Mouse (Mus musculus) Patski (cell line): ENCODE measurements at regions not wholly inside any gene's neighbourhood (a gene's known extent, or its start where the extent isn't known, plus 50 kb on each side); places are given as distances from the start of the nearest gene placed in this dataset.
A peak's percentile ranks its signal among the peaks of the same experiment; 100 is the strongest.
"Not testable (repeated sequence)": the region's sequence is repeated elsewhere in the genome, so short reads cannot be mapped to it uniquely, and the experiment has no call there.

Experiments used
- ATAC-seq: fragments of 100-300 bp; one replicate; pipeline ENCODE4 v1.8.0; 2021
- CTCF ChIA-PET: fragments of 350-600 bp; sonication (Branson Sonifier 250); formaldehyde crosslinking; loops from one replicate; lab custom pipeline; 2022; ENCODE audit warnings: inconsistent platforms; lab: Charles Lee
- POLR2A ChIA-PET: fragments of 350-600 bp; sonication (Branson Sonifier 250); formaldehyde crosslinking; loops from one replicate; lab custom pipeline; 2022; ENCODE audit warnings: antibody characterized with exemption, inconsistent platforms; lab: Charles Lee
- DNase-seq: peaks from one replicate; pipeline ENCODE4 v3.0.0-alpha.2; 2011; ENCODE audit warnings: low read depth, low spot score
- H3K27me3 ChIP-seq: fragments of 371-371 bp; one replicate; pipeline ENCODE4 v1.5.1; 2021
- CTCF ChIP-seq: fragments of 100-300 bp; IDR thresholded peaks from one replicate; pipeline ENCODE4 v1.5.1; 2021
- in situ Hi-C: fragments of 300-500 bp; cut with MboI; formaldehyde crosslinking; loops from 3 replicates; pipeline ENCODE4 v1.11.1; 2018; ENCODE audit warnings: low pct_unique_long_range_greater_than_20kb, mixed read lengths

- TF ChIP-seq CTCF: no peak
Observed at GRCm38 (mm10) chr4:55651811-55652410, 119.6 kb upstream of the Klf4 start.

GRCm38 (mm10) chr4:55651051-55651763 is 118.9 kb upstream of the Klf4 start:
- DNase-seq (peak; percentile 43), ATAC-seq (peak; percentile 80)
- POLR2A ChIA-PET: interaction anchor here (0.6 to 0.9 kb wide), 2 partner anchors 9 to 153 kb away, joined by 3 to 4 read pairs; no protein-coding TSS in a partner anchor
- no peaks in the 10 kb centered on the region for H3K27me3 ChIP-seq
- in situ Hi-C loops: loop anchor here (5.0 kb wide), 1 partner anchor 119 kb away; the partner anchor contains the start of gene Klf4
- peak; percentile 51 for TF ChIP-seq CTCF
- CTCF ChIA-PET: no interaction called here

More at GRCm38 (mm10) chr4:55651811-55652410, 119.6 kb upstream of the Klf4 start:
- DNase-seq (no peak), ATAC-seq (no peak)
- H3K27me3 ChIP-seq: no peaks in the 10 kb centered on the region
- in situ Hi-C loops: loop anchor here (5.0 kb wide), 1 partner anchor 120 kb away; the partner anchor contains the start of gene Klf4
- ChIA-PET POLR2A (interaction anchor here (0.6 to 1.0 kb wide), 2 partner anchors 56 to 153 kb away, joined by 4 read pairs; no protein-coding TSS in a partner anchor), CTCF (no interaction called here)

GRCm38 (mm10) chr4:55650186-55650585 is 117.9 kb upstream of the Klf4 start:
- ATAC-seq (no peak), DNase-seq (no peak)
- in situ Hi-C loops: loop anchor here (5.0 kb wide), 1 partner anchor 118 kb away; the partner anchor contains the start of gene Klf4

GRCm38 (mm10) chr4:55648376-55648775 is 116.1 kb upstream of the Klf4 start:
- TF ChIP-seq CTCF: no peak
- CTCF ChIA-PET: interaction anchor here (0.5 kb wide), 1 partner anchor 598 kb away, joined by 3 read pairs; no protein-coding TSS in a partner anchor
- ATAC-seq (no peak), DNase-seq (no peak)
- POLR2A ChIA-PET: no interaction called here
- in situ Hi-C loops: no loop called here
- H3K27me3 ChIP-seq: no peaks in the 10 kb centered on the region

More at GRCm38 (mm10) chr4:55650186-55650585, 117.9 kb upstream of the Klf4 start:
- ChIA-PET CTCF (no interaction called here), POLR2A (interaction anchor here (0.9 kb wide), 1 partner anchor 19 kb away, joined by 3 read pairs; no protein-coding TSS in a partner anchor)
- no peaks in the 10 kb centered on the region for H3K27me3 ChIP-seq
- no peak for TF ChIP-seq CTCF

GRCm38 (mm10) chr4:55645432-55645831 is 113.2 kb upstream of the Klf4 start:
- no peak for DNase-seq
- ChIA-PET POLR2A (no interaction called here), CTCF (interaction anchor here (0.6 kb wide), 1 partner anchor 24 kb away, joined by 3 read pairs; no protein-coding TSS in a partner anchor)
- no peak for ATAC-seq
- no peaks in the 10 kb centered on the region for H3K27me3 ChIP-seq
- in situ Hi-C loops: no loop called here
- TF ChIP-seq CTCF: no peak

- ChIA-PET POLR2A (no interaction called here), CTCF (no interaction called here)
- TF ChIP-seq CTCF: no peak
- DNase-seq (no peak), ATAC-seq (no peak)
- in situ Hi-C loops: no loop called here
- H3K27me3 ChIP-seq: no peaks in the 10 kb centered on the region
Observed at GRCm38 (mm10) chr4:55644895-55645294, 112.6 kb upstream of the Klf4 start.

- TF ChIP-seq CTCF: no peak
- ATAC-seq (no peak), DNase-seq (no peak)
- no peaks in the 10 kb centered on the region for H3K27me3 ChIP-seq
- CTCF ChIA-PET: no interaction called here
- POLR2A ChIA-PET: interaction anchor here (0.5 kb wide), 1 partner anchor 364 kb away, joined by 3 read pairs; no protein-coding TSS in a partner anchor
- in situ Hi-C loops: no loop called here
Observed at GRCm38 (mm10) chr4:55634946-55635511, 102.8 kb upstream of the Klf4 start.

GRCm38 (mm10) chr4:55631157-55631556 is 98.9 kb upstream of the Klf4 start:
- H3K27me3 ChIP-seq: no peaks in the 10 kb centered on the region
- DNase-seq: peak; percentile 17
- CTCF ChIA-PET: no interaction called here
- in situ Hi-C loops: no loop called here
- ATAC-seq: no peak
- TF ChIP-seq CTCF: no peak
- POLR2A ChIA-PET: interaction anchor here (0.6 kb wide), 1 partner anchor 65 kb away, joined by 3 read pairs; no protein-coding TSS in a partner anchor

- CTCF ChIA-PET, in situ Hi-C loops, POLR2A ChIA-PET, ATAC-seq, DNase-seq, H3K27me3 ChIP-seq: not testable (repeated sequence)
Observed at GRCm38 (mm10) chr4:55630215-55630614, 97.9 kb upstream of the Klf4 start.

- ATAC-seq: no peak
- no peak for TF ChIP-seq CTCF
- in situ Hi-C loops: no loop called here
- DNase-seq: no peak
- POLR2A ChIA-PET: no interaction called here
- CTCF ChIA-PET: no interaction called here
- no peaks in the 10 kb centered on the region for H3K27me3 ChIP-seq
Observed at GRCm38 (mm10) chr4:55624779-55625178, 92.5 kb upstream of the Klf4 start.
